In the genomic region with DNA sequence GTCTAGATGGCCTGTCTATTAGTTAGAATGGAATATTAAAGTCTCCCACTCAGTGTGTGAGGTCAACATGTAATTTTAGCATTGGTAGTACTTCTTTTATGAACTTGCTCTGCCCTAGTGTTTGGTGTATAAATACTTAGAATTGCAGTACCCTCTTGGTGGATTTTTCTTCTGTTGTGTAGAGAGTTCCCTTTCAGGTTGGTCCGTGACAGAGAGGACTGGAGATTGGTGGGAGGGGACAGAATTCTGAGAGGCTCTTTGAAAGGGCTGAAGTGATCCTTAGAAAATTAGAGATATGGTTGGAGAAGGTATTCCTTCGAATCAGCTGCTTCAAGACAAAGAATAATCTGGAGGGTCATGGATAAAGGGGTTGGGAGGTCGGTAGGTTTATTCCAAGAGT, we compare ENCODE assay signal across 35 mouse cellular contexts.
"Had no signal": no experiment of that assay in that cellular context is flagged by ENCODE, and none has a peak within 500 bp of the region (broad histone marks: within the 10 kb centered on the region; RNA-seq: fewer than 3 reads in every experiment).

No protein-coding gene starts in this region.

- H3K9ac ChIP-seq: heart, embryonic 12.5 days; heart, embryonic 13.5 days; heart, embryonic 15.5 days; hindbrain, embryonic 12.5 days; hindbrain, embryonic 13.5 days; hindbrain, embryonic 14.5 days; hindbrain, embryonic 15.5 days; intestine, embryonic 15.5 days; kidney, embryonic 15.5 days had no signal

- DNase-seq: heart, adult 2 months; heart, postnatal 10 days; heart, postnatal 14 days; heart, postnatal 36 days; heart, postnatal 4 days; kidney, adult 11 months; kidney, adult 18-20 months; kidney, adult 2 months; kidney, adult 8-10 months; kidney, adult 9 months; kidney, postnatal 10 days; kidney, postnatal 14 days; kidney, postnatal 25 days; kidney, postnatal 36 days; kidney, postnatal 4 days; layer of hippocampus, adult 9-11 months had no signal

- H3K4me3 ChIP-seq: heart, adult 2 months; heart, embryonic 10.5 days; heart, embryonic 12.5 days; heart, embryonic 13.5 days; heart, embryonic 15.5 days; hindbrain, embryonic 10.5 days; hindbrain, embryonic 12.5 days; hindbrain, embryonic 13.5 days; hindbrain, embryonic 15.5 days; intestine, embryonic 15.5 days; kidney, embryonic 15.5 days; layer of hippocampus, adult 2 months had no signal

- H3K36me3 ChIP-seq: heart, embryonic 10.5 days; heart, embryonic 12.5 days; heart, embryonic 13.5 days; heart, embryonic 15.5 days; hindbrain, embryonic 10.5 days; hindbrain, embryonic 12.5 days; hindbrain, embryonic 13.5 days; hindbrain, embryonic 15.5 days; intestine, embryonic 15.5 days; kidney, embryonic 15.5 days had no signal

- H3K4me2 ChIP-seq: heart, embryonic 11.5 days; heart, embryonic 12.5 days; heart, embryonic 13.5 days; heart, embryonic 15.5 days; hindbrain, embryonic 12.5 days; hindbrain, embryonic 13.5 days; hindbrain, embryonic 14.5 days; hindbrain, embryonic 15.5 days; intestine, embryonic 15.5 days; kidney, embryonic 15.5 days had no signal

- H3K27ac ChIP-seq: heart, adult 2 months; heart, embryonic 10.5 days; heart, embryonic 13.5 days; heart, embryonic 15.5 days; hindbrain, embryonic 10.5 days; hindbrain, embryonic 12.5 days; hindbrain, embryonic 13.5 days; hindbrain, embryonic 14.5 days; hindbrain, embryonic 15.5 days; hindbrain, postnatal 0 days; intestine, embryonic 15.5 days; kidney, embryonic 15.5 days; kidney, postnatal 0 days; layer of hippocampus, adult 2 months had no signal

- H3K4me1 ChIP-seq: heart, embryonic 10.5 days; heart, embryonic 12.5 days; heart, embryonic 13.5 days; heart, embryonic 15.5 days; hindbrain, embryonic 10.5 days; hindbrain, embryonic 12.5 days; hindbrain, embryonic 13.5 days; hindbrain, embryonic 15.5 days; intestine, embryonic 15.5 days; kidney, embryonic 15.5 days had no signal

- H3K9me3 ChIP-seq: heart, embryonic 10.5 days; heart, embryonic 12.5 days; heart, embryonic 13.5 days; heart, embryonic 15.5 days; hindbrain, embryonic 10.5 days; hindbrain, embryonic 12.5 days; hindbrain, embryonic 13.5 days; hindbrain, embryonic 15.5 days; intestine, embryonic 15.5 days; kidney, embryonic 15.5 days had no signal

- ATAC-seq: hindbrain, embryonic 16.5 days; hindbrain, postnatal 0 days; inflammation-experienced regulatory T-cells, adult 6 months; intestine, embryonic 15.5 days; intestine, embryonic 16.5 days; intestine, postnatal 0 days had no signal

- H3K27me3 ChIP-seq: heart, embryonic 12.5 days; heart, embryonic 13.5 days; heart, embryonic 15.5 days; hindbrain, embryonic 12.5 days; hindbrain, embryonic 13.5 days; hindbrain, embryonic 15.5 days; intestine, embryonic 15.5 days; kidney, embryonic 15.5 days had no signal
